Mouse (Mus musculus) lung, embryonic 14.5 days (tissue): ENCODE results near the gene Scamp4. TPM values are rescaled to one million over a fixed set of nuclear protein-coding genes. Genes with fewer than 3 reads are reported as not detected.

ENCODE experiments used
- ATAC-seq: fragments of 200-750 bp; cut with Nextera tagmentation; 2 replicates; pipeline ENCODE4 v1.8.0; 2017; ENCODE audit warnings: mild to moderate bottlenecking, moderate TSS enrichment, moderate library complexity; ENCODE audit not compliant: insufficient read depth
- DNase-seq: peaks from one replicate; pipeline ENCODE4 v3.0.0-alpha.2; 2015
- H3K27ac ChIP-seq: fragments of 300-500 bp; sonication (generic); 2 replicates; pipeline ENCODE4 v1.5.1; 2014; ENCODE audit warnings: low read depth, mild to moderate bottlenecking, moderate library complexity
- H3K27me3 ChIP-seq: fragments of 300-500 bp; sonication (generic); 2 replicates; pipeline ENCODE4 v1.6.1; 2014; ENCODE audit warnings: low read length, control low read depth; ENCODE audit not compliant: insufficient read depth
- H3K36me3 ChIP-seq: fragments of 300-500 bp; sonication (generic); 2 replicates; pipeline ENCODE4 v1.6.1; 2014; ENCODE audit warnings: control low read depth; ENCODE audit not compliant: insufficient read depth
- H3K4me1 ChIP-seq: fragments of 300-500 bp; sonication (generic); 2 replicates; pipeline ENCODE4 v1.6.1; 2014; ENCODE audit warnings: antibody characterized with exemption, control low read depth; ENCODE audit not compliant: insufficient read depth
- H3K4me2 ChIP-seq: fragments of 300-500 bp; sonication (generic); 2 replicates; pipeline ENCODE4 v1.6.1; 2014; ENCODE audit warnings: mild to moderate bottlenecking
- H3K4me3 ChIP-seq: fragments of 300-500 bp; sonication (generic); 2 replicates; pipeline ENCODE4 v1.5.1; 2014; ENCODE audit warnings: low read depth, low read length
- H3K9ac ChIP-seq: fragments of 300-500 bp; sonication (generic); 2 replicates; pipeline ENCODE4 v1.6.1; 2014
- H3K9me3 ChIP-seq: fragments of 300-500 bp; sonication (generic); 2 replicates; pipeline ENCODE4 v1.6.1; 2016; ENCODE audit warnings: low read depth, low read length, control low read depth
- CTCF ChIP-seq: IDR thresholded peaks from 2 replicates; pipeline ENCODE4 v1.5.1; 2016; ENCODE audit warnings: antibody characterized with exemption, low read depth
- WGBS: fragments of 180-500 bp; shearing (Covaris S2); extraction: QIAGEN DNeasy Blood & Tissue Kit; methylation state at CpG from one replicate; pipeline ENCODE4 v1.1.7; 2014; 5-methylcytosine and 5-hydroxymethylcytosine counted together
- polyA plus RNA-seq: library from polyadenylated mRNA; unstranded; fragments of >200 nt; fragmentation: Nextera tagmentation; extraction: Ambion mirVana; gene quantifications from 2 replicates; pipeline ENCODE4 v1.2.1, GENCODE M21; 2014

Gene Scamp4
- polyA plus RNA-seq, 1 experiment from 2014 or later, result 92.8 TPM

DNA sequence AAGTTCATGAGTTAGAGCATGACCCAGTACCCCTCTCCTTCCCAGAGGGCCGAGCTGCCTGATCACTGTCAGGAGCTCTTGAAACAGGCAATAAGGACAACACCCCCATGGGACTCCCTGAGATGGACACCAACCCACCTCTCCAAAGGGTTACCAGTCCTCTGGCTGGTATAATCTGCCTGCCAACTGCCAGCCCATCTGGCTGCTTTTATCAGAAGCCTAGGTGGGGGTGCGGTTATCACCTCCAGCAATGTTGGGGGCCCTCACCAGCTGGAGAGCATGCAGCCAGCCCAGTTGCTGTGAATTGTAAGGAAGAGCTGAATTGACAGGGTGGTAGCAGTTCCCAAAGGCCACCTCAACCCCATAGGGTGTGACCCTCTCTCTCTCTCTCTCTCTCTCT, 30.2 kb upstream of the Scamp4 start:
- H3K9me3 ChIP-seq, result no peaks in the 10 kb centered on the region
- ATAC-seq (no peak), DNase-seq (no peak)
- no peaks in the 10 kb centered on the region for H3K27me3 ChIP-seq
- no peak for TF ChIP-seq CTCF
- H3K9ac ChIP-seq, result no peak overlapping the region
- 70% methylated on average over 2 of the region's 2 CpGs for WGBS
- H3K4me1 ChIP-seq, result peaks cover 25% of the 10 kb centered on the region
- no peak overlapping the region; the same call in 1 of the 2 replicates for H3K4me2 ChIP-seq
- no peak overlapping the region for H3K4me3 ChIP-seq
- peaks cover 13% of the 10 kb centered on the region for H3K36me3 ChIP-seq
- H3K27ac ChIP-seq, result 0 out of 2 replicates have a peak overlapping the region, but pooled peaks have one; percentile 62

DNA sequence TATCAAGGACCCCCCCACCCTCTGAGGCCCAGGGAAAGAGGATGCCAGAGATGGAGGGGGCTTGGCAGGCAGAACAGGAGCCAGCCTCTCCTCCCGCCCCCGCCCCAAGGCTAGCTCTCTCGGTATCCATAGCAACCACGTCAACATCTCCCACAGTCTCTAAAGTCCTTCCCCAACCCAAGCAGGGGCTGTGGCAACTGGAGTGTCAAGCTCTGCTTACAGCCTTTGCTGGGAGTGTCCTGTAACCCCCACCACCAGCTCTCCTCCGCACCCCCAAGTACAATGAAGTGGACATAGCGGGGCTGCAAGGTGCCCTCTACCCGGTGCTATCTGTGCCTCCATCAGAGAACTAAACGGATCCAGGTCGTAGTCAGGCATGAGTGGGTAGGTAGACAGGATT, 28.7 kb upstream of the Scamp4 start:
- no peaks in the 10 kb centered on the region for H3K36me3 ChIP-seq
- H3K4me2 ChIP-seq, result 0 out of 2 replicates have a peak overlapping the region, but pooled peaks have one; percentile 8
- TF ChIP-seq CTCF, result no peak
- H3K4me3 ChIP-seq, result no peak overlapping the region
- peaks cover 27% of the 10 kb centered on the region for H3K4me1 ChIP-seq
- ATAC-seq (no peak), DNase-seq (no peak)
- no peaks in the 10 kb centered on the region for H3K9me3 ChIP-seq
- peak overlapping the region; percentile 55 for H3K27ac ChIP-seq
- 48% methylated on average over 9 of the region's 9 CpGs for WGBS
- peak overlapping the region; percentile 31 for H3K9ac ChIP-seq
- no peaks in the 10 kb centered on the region for H3K27me3 ChIP-seq

DNA sequence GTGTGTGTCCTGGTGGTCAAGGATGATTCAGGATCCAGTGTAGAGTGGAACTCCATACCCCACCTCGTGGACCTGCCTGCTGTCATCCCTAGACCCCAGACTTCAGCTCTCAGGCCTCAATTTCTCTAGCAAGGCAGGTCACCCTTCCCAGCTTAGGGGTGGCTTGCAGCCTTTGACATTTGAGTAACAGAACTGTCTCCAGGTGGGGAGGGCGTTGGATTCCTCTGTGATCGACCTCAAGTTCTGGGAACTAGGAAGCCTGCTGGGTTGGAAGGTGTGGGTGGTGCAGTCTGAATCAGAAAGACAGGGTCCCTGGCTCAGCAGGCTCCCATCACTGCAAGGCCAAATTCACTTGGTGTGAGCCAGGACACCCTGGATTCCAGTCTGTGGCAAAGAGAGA, 27.8 kb upstream of the Scamp4 start:
- Histone ChIP-seq H3K27me3 (no peaks in the 10 kb centered on the region), H3K9ac (no peak overlapping the region; the same call in 1 of the 2 replicates), H3K4me3 (peak overlapping the region; percentile 87; the same call in 1 of the 2 replicates), H3K27ac (no peak overlapping the region), H3K4me1 (peaks cover 28% of the 10 kb centered on the region), H3K9me3 (no peaks in the 10 kb centered on the region), H3K4me2 (peak overlapping the region; percentile 76), H3K36me3 (no peaks in the 10 kb centered on the region)
- ATAC-seq, result no peak
- no peak for DNase-seq
- WGBS, result 73% methylated on average over 3 of the region's 3 CpGs
- no peak for TF ChIP-seq CTCF

GRCm38 (mm10) chr10:80575925-80576324, 26.7 kb upstream of the Scamp4 start:
- Histone ChIP-seq H3K9me3 (no peaks in the 10 kb centered on the region), H3K4me3 (peak overlapping the region; percentile 87), H3K27me3 (no peaks in the 10 kb centered on the region), H3K27ac (no peak overlapping the region), H3K4me1 (peaks cover 22% of the 10 kb centered on the region), H3K9ac (peak overlapping the region; percentile 69), H3K36me3 (no peaks in the 10 kb centered on the region), H3K4me2 (peak overlapping the region; percentile 76)
- WGBS, result 9% methylated on average over 17 of the region's 17 CpGs
- ATAC-seq, result no peak
- no peak for TF ChIP-seq CTCF
- no peak for DNase-seq

DNA sequence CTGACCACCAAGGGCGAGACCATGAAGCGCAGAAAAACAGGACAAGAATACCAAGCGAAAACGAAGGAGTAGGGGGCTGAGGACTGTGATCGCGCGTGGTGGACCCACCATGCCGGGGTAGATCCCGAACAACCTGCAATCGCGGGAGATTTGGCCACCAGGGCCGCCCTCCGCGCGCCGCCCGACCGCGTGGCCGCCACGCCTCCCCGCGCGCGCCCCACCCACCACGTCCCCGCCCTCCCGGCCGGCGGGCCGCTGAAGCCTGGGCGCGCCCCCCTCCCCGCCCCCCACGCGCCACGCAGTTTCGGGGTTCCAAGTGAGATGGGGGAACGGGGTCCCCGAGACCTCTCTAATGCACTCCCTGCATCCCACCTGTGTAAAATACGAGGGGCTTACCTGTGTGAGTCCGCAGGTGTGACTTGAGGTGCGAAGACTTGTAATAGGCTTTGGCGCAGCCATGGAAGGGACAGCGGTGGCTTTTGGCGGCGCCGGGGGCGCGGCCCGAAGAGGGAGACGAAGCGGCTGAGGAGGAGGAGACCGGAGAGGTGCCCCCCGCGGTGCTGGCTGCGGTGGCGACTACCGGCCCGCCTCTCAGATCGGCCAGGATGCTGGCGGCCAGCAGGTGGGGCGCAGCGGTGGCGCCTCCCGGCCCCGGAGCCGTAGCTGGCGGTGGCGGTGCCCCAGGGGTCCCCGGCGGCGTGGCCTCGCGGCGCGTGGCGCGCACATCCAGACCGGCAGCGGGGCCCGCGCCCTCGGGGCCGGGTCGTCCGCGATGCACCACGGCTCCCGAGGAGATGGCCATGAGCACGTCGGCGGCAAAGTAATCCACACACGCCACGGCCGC, 26.1 kb upstream of the Scamp4 start:
- no peaks in the 10 kb centered on the region for H3K9me3 ChIP-seq
- H3K4me2 ChIP-seq, result peak overlapping the region; percentile 76
- peak overlapping the region; percentile 95 for H3K27ac ChIP-seq
- under 1% methylated on average over 92 of the region's 96 CpGs for WGBS
- H3K4me3 ChIP-seq, result peak overlapping the region; percentile 87
- no peaks in the 10 kb centered on the region for H3K36me3 ChIP-seq
- 0 out of 2 replicates have a peak, but pooled peaks have one; percentile 2 for TF ChIP-seq CTCF
- H3K27me3 ChIP-seq, result no peaks in the 10 kb centered on the region
- peak; percentile 5 for ATAC-seq
- H3K9ac ChIP-seq, result peak overlapping the region; percentile 69
- DNase-seq, result peak; percentile 76
- H3K4me1 ChIP-seq, result peaks cover 16% of the 10 kb centered on the region

DNA sequence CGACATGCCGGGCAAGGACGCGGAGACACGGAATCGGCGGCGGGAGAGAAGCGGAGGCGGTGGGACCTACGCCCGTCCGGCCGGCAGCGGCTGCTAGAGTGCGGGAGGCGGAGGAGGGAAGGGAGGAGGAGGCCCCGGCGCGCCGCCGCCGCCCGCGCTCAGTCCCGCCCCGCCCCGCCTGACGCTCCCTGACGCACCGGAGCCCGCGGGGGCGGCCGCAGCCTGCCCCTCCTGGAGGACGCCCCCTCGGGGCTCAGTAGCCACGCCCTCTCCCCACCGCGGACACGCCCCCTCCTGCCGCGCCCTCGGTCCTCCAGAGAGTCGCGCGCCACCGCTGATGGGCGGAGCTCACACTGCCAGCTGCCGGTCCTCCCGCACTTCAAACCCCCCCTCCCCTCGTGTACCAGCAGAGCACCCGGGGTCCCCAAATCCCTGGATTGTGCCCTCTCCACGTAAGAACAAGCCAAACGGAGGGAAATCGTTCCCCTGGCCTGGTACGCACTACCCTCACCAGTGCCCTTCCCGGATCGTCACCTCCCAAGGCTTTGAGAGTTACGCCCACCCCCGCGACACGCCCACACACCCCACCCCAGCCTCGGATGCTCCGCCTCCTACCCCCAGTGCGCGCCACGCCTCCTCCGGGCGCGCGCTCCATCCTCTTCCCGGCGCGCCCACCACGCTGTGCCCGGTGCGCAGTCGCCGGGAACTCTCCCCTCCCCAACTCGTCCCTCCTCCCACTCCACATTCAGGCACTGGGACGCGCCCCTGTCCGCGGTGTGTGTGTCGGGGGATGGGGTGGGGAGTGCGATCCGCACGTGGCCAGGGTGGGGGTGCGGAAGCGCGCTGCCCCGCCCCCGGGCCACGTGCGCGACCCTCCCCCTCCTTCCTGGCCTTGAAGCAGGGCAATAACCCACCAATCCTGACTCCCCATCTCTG, 25.2 kb upstream of the Scamp4 start, which contains the start of gene Klf16:
Gene Klf16 (minus strand): TSS at position 127 of the 936 bp plus-strand sequence.
- peak within 1 kb of the TSS; percentile 87 for H3K4me3 ChIP-seq
- H3K27me3 ChIP-seq, result no peaks in the 10 kb centered on the region
- peak within 1 kb of the TSS; percentile 69 for H3K9ac ChIP-seq
- peak within 1 kb of the TSS; percentile 95 for H3K27ac ChIP-seq
- peaks cover 3% of the 10 kb centered on the region; the same call in 1 of the 2 replicates for H3K36me3 ChIP-seq
- under 1% methylated on average over 95 of the region's 97 CpGs for WGBS
- DNase-seq (peak; percentile 98), ATAC-seq (peak; percentile 79)
- H3K9me3 ChIP-seq, result no peaks in the 10 kb centered on the region
- peaks cover 15% of the 10 kb centered on the region for H3K4me1 ChIP-seq
- TF ChIP-seq CTCF, result no peak
- peak within 1 kb of the TSS; percentile 76 for H3K4me2 ChIP-seq
